Mouse (Mus musculus) liver, embryonic 13.5 days (tissue): ENCODE results near the gene Cdkl1. TPM values are rescaled to one million over a fixed set of nuclear protein-coding genes. Genes with fewer than 3 reads are reported as not detected.

Source experiments
- ATAC-seq: fragments of 200-750 bp; cut with Nextera tagmentation; 2 replicates; pipeline ENCODE4 v1.8.0; 2017; ENCODE audit warnings: low read depth, mild to moderate bottlenecking, moderate number of reproducible peaks, moderate library complexity
- DNase-seq: peaks from one replicate; pipeline ENCODE4 v3.0.0; 2022
- H3K27ac ChIP-seq: fragments of 300-500 bp; sonication (generic); 2 replicates; pipeline ENCODE4 v1.5.1; 2015; ENCODE audit warnings: moderate library complexity, mild to moderate bottlenecking, inconsistent platforms
- H3K27me3 ChIP-seq: fragments of 300-500 bp; sonication (generic); 2 replicates; pipeline ENCODE4 v1.6.1; 2015; ENCODE audit warnings: mild to moderate bottlenecking, inconsistent platforms
- H3K36me3 ChIP-seq: fragments of 300-500 bp; sonication (generic); 2 replicates; pipeline ENCODE4 v1.6.1; 2015; ENCODE audit warnings: mild to moderate bottlenecking, inconsistent platforms
- H3K4me1 ChIP-seq: fragments of 300-500 bp; sonication (generic); replicated peaks from 2 replicates; pipeline ENCODE4 v1.6.1; 2015; ENCODE audit warnings: inconsistent platforms
- H3K4me2 ChIP-seq: fragments of 300-500 bp; sonication (generic); 2 replicates; pipeline ENCODE4 v1.6.1; 2015; ENCODE audit warnings: inconsistent platforms, mild to moderate bottlenecking, moderate library complexity
- H3K4me3 ChIP-seq: fragments of 300-500 bp; sonication (generic); replicated peaks from 2 replicates; pipeline ENCODE4 v1.5.1; 2015; ENCODE audit warnings: mild to moderate bottlenecking, inconsistent platforms
- H3K9ac ChIP-seq: fragments of 300-500 bp; sonication (generic); 2 replicates; pipeline ENCODE4 v1.6.1; 2015; ENCODE audit warnings: mild to moderate bottlenecking, inconsistent platforms
- H3K9me3 ChIP-seq: fragments of 300-500 bp; sonication (generic); replicated peaks from 2 replicates; pipeline ENCODE4 v1.6.1; 2016; ENCODE audit warnings: inconsistent platforms
- WGBS: fragments of 180-500 bp; shearing (Covaris S2); methylation state at CpG from one replicate; pipeline ENCODE4 v1.1.7; 2015; ENCODE audit not compliant: insufficient replicate concordance; 5-methylcytosine and 5-hydroxymethylcytosine counted together
- microRNA counts: library from miRNA; unstranded; fragments of <30 nt; microRNA quantifications from one replicate; lab custom pipeline; 2016
- microRNA-seq: library from miRNA; unstranded; fragments of <30 nt; microRNA quantifications from one replicate; pipeline ENCODE4, GENCODE M21; 2016
- polyA plus RNA-seq: library from polyadenylated mRNA; unstranded; fragments of >200 nt; fragmentation: Nextera tagmentation; extraction: Ambion mirVana; gene quantifications from 2 replicates; pipeline ENCODE4 v1.2.1, GENCODE M21; 2015

The Cdkl1 gene
- polyA plus RNA-seq, 1 experiment from 2014 or later = 1.8 TPM

DNA sequence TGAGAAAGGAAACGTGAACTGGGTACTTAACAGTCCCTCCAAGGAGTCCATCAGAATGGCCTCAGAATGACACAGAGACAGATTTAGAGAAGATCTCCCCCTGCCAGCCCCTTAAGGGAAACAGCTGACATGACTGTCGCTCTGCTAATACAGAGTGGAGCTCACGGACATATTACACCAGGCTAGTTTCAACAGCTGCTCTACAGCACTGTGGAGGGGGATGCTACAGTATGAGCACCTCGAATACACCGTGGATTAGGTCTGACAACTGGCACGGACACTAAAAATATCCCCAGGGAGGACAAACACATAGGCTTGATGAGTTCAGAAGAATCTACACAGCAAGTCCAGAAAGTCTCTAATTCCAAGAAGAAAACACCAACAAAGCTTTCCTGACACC lies 92.7 kb downstream of the Cdkl1 start:
- Histone ChIP-seq H3K4me3 (no peak overlapping the region), H3K4me2 (no peak overlapping the region), H3K4me1 (no peaks in the 10 kb centered on the region; the same call in 1 of the 2 replicates), H3K36me3 (peaks cover 37% of the 10 kb centered on the region), H3K9me3 (no peaks in the 10 kb centered on the region), H3K9ac (no peak overlapping the region), H3K27me3 (no peaks in the 10 kb centered on the region), H3K27ac (no peak overlapping the region)
- ATAC-seq = no peak
- WGBS = 80% methylated on average over 6 of the region's 6 CpGs
- no peak for DNase-seq

MicroRNAs encoded within 50 kb of the gene (microRNA counts, 519-probe panel; counts per million panel counts)
- microRNA mmu-miR-681 (lab: Ali Mortazavi, UCI) = 114 counts per million

Small RNA genes lying within 50 kb of the gene (microRNA-seq; reads per million reads assigned to microRNA genes)
- gene Mir681 = not detected

Other genes with a start within 250 kb of the Cdkl1 start
- 16.7 and 17.5 TPM in 2 replicates for gene Vcpkmt, start 208.2 kb downstream of the Cdkl1 start, polyA plus RNA-seq
- 3.1 and 3.4 TPM in 2 replicates for gene Sos2, start 109.4 kb downstream of the Cdkl1 start, polyA plus RNA-seq
- 15.5 and 18.6 TPM in 2 replicates for gene L2hgdh, start 66.4 kb downstream of the Cdkl1 start, polyA plus RNA-seq
- gene Atp5s, start 66.3 kb downstream of the Cdkl1 start, polyA plus RNA-seq = 21.1 and 21.2 TPM in 2 replicates
- 1.4 and 1.5 TPM in 2 replicates for gene Atl1, start 101.3 kb upstream of the Cdkl1 start, polyA plus RNA-seq
- 20.7 and 25.4 TPM in 2 replicates for gene Map4k5, start 101.9 kb upstream of the Cdkl1 start, polyA plus RNA-seq
- gene Sav1, start 195.7 kb upstream of the Cdkl1 start, polyA plus RNA-seq = 4.1 and 4.5 TPM in 2 replicates